Mouse (Mus musculus): ENCODE results near the gene Fam78a. TPM values are rescaled to one million over a fixed set of nuclear protein-coding genes. Genes with fewer than 3 reads are reported as not detected.
"Not testable (repeated sequence)": the region's sequence is repeated elsewhere in the genome, so short reads cannot be mapped to it uniquely, and the experiment has no call there.

The Fam78a gene
- total and polyA plus RNA-seq, 3 experiments, result 0.07 to 0.47 (median 0.21) TPM

- no peak for TF ChIP-seq ZC3H11A (IDR thresholded peaks at IDR 0.05; ENCODE audit: low read depth, low read length)
- 0 out of 4 replicates have a peak, but pooled peaks of 1 of the 2 experiments have one; percentile 4 for TF ChIP-seq CTCF (conservative IDR thresholded peaks at IDR 0.05 in 1 of 2, IDR thresholded peaks at IDR 0.05 in 1 of 2; ENCODE audit: low read depth in 2 of 2, low read length in 2 of 2)
- Histone ChIP-seq H3K36me3 (replicated peaks in 1 of 2; ENCODE audit: control insufficient read depth in 1 of 2, insufficient read depth in 1 of 2, low read length in 1 of 2) (peaks cover 58 to 90% of the 10 kb centered on the region in 2 experiments), H3K27me3 (replicated peaks) (no peaks in the 10 kb centered on the region), H3K4me3 (replicated peaks in 1 of 3; ENCODE audit: low read depth in 2 of 3, low read length in 2 of 3, poor library complexity in 1 of 3) (no peak overlapping the region), H3K79me2 (replicated peaks; ENCODE audit: control insufficient read depth, extremely low read depth, insufficient read depth, poor library complexity, severe bottlenecking) (no peaks in the 10 kb centered on the region), H3K4me2 (ENCODE audit: insufficient read depth, low read depth, poor library complexity, severe bottlenecking) (no peak overlapping the region), H3K9ac (ENCODE audit: insufficient read depth, low read depth) (no peak overlapping the region), H3K27ac (ENCODE audit: insufficient read depth, low read depth) (no peak overlapping the region), H3K9me3 (replicated peaks; ENCODE audit: low read length) (no peaks in the 10 kb centered on the region), H3K4me1 (ENCODE audit: control insufficient read depth in 1 of 2, insufficient read depth in 2 of 2) (peaks cover 9 to 15% of the 10 kb centered on the region in 2 experiments)
- dilution Hi-C loops (cut with MboI; ENCODE audit: extremely low pct_ligation_motif_present, extremely low pct_unique_long_range_greater_than_20kb, low sequenced_read_pairs) (no loop called here), in situ Hi-C loops (cut with MboI; ENCODE audit: low pct_ligation_motif_present, low pct_unique_long_range_greater_than_20kb, low sequenced_read_pairs) (no loop called here)
- no peak for DNase-seq (ENCODE audit: extremely low read depth)
Measured at GRCm38 (mm10) chr2:32043836-32044235, 40.8 kb downstream of the Fam78a start.

- Histone ChIP-seq H3K4me3 (replicated peaks in 1 of 3; ENCODE audit: low read depth in 2 of 3, low read length in 2 of 3, poor library complexity in 1 of 3) (no peak overlapping the region), H3K27me3 (replicated peaks) (no peaks in the 10 kb centered on the region), H3K4me2 (ENCODE audit: insufficient read depth, low read depth, poor library complexity, severe bottlenecking) (no peak overlapping the region), H3K79me2 (replicated peaks; ENCODE audit: control insufficient read depth, extremely low read depth, insufficient read depth, poor library complexity, severe bottlenecking) (no peaks in the 10 kb centered on the region), H3K9ac (ENCODE audit: insufficient read depth, low read depth) (no peak overlapping the region), H3K27ac (ENCODE audit: insufficient read depth, low read depth) (no peak overlapping the region), H3K4me1 (ENCODE audit: control insufficient read depth in 1 of 2, insufficient read depth in 2 of 2) (peaks cover 19 to 41% of the 10 kb centered on the region in 2 experiments), H3K36me3 (replicated peaks in 1 of 2; ENCODE audit: control insufficient read depth in 1 of 2, insufficient read depth in 1 of 2, low read length in 1 of 2) (peaks cover 48 to 88% of the 10 kb centered on the region in 2 experiments), H3K9me3 (replicated peaks; ENCODE audit: low read length) (no peaks in the 10 kb centered on the region)
- in situ Hi-C loops (cut with MboI; ENCODE audit: low pct_ligation_motif_present, low pct_unique_long_range_greater_than_20kb, low sequenced_read_pairs), result no loop called here
- TF ChIP-seq E2F4 (IDR thresholded peaks at IDR 0.05; ENCODE audit: insufficient replicate concordance, low read depth, low read length) (no peak), NELFE (IDR thresholded peaks at IDR 0.05; ENCODE audit: low read depth, low read length) (no peak), JUND (conservative IDR thresholded peaks at IDR 0.05; ENCODE audit: low read depth, low read length) (no peak), CHD2 (IDR thresholded peaks at IDR 0.05; ENCODE audit: low read length) (no peak), PAX5 (IDR thresholded peaks at IDR 0.05; ENCODE audit: low read length) (no peak), MAFK (IDR thresholded peaks at IDR 0.05; ENCODE audit: insufficient replicate concordance, low read length) (no peak), ZC3H11A (IDR thresholded peaks at IDR 0.05; ENCODE audit: low read depth, low read length) (no peak), TCF12 (IDR thresholded peaks at IDR 0.05; ENCODE audit: low read depth, low read length) (no peak), USF1 (IDR thresholded peaks at IDR 0.05; ENCODE audit: low read depth, low read length) (no peak), ZKSCAN1 (IDR thresholded peaks at IDR 0.05; ENCODE audit: borderline replicate concordance, low read depth, low read length) (no peak), NRF1 (IDR thresholded peaks at IDR 0.05; ENCODE audit: low read depth, low read length) (no peak), MEF2A (IDR thresholded peaks at IDR 0.05; ENCODE audit: borderline replicate concordance, low read depth, low read length) (no peak), MYC (IDR thresholded peaks at IDR 0.05; ENCODE audit: low read depth, low read length) (no peak), KAT2A (IDR thresholded peaks at IDR 0.05; ENCODE audit: insufficient replicate concordance, low read length) (no peak), ETS1 (conservative IDR thresholded peaks at IDR 0.05; ENCODE audit: low read depth, low read length) (no peak), RAD21 (IDR thresholded peaks at IDR 0.05; ENCODE audit: low read depth, low read length) (no peak)
- dilution Hi-C loops (cut with MboI; ENCODE audit: extremely low pct_ligation_motif_present, extremely low pct_unique_long_range_greater_than_20kb, low sequenced_read_pairs), result no loop called here
- no peak for DNase-seq (ENCODE audit: extremely low read depth)
Measured at GRCm38 (mm10) chr2:32041087-32041486, 43.6 kb downstream of the Fam78a start.

- H3K4me2 ChIP-seq (ENCODE audit: insufficient read depth, low read depth, poor library complexity, severe bottlenecking); H3K27ac ChIP-seq (ENCODE audit: insufficient read depth, low read depth); dilution Hi-C loops (cut with MboI; ENCODE audit: extremely low pct_ligation_motif_present, extremely low pct_unique_long_range_greater_than_20kb, low sequenced_read_pairs); in situ Hi-C loops (cut with MboI; ENCODE audit: low pct_ligation_motif_present, low pct_unique_long_range_greater_than_20kb, low sequenced_read_pairs); DNase-seq (ENCODE audit: extremely low read depth); H3K79me2 ChIP-seq (replicated peaks; ENCODE audit: control insufficient read depth, extremely low read depth, insufficient read depth, poor library complexity, severe bottlenecking); H3K27me3 ChIP-seq (replicated peaks); H3K9ac ChIP-seq (ENCODE audit: insufficient read depth, low read depth); H3K4me3 ChIP-seq (replicated peaks in 1 of 3; ENCODE audit: low read depth in 2 of 3, low read length in 2 of 3, poor library complexity in 1 of 3); H3K9me3 ChIP-seq (replicated peaks; ENCODE audit: low read length): not testable (repeated sequence)
- H3K36me3 ChIP-seq (replicated peaks in 1 of 2; ENCODE audit: control insufficient read depth in 1 of 2, insufficient read depth in 1 of 2, low read length in 1 of 2), result peaks cover 45 to 87% of the 10 kb centered on the region in 2 experiments
- H3K4me1 ChIP-seq (ENCODE audit: control insufficient read depth in 1 of 2, insufficient read depth in 2 of 2), result peaks cover 19 to 43% of the 10 kb centered on the region in 2 experiments
Measured at GRCm38 (mm10) chr2:32040646-32041045, 44.0 kb downstream of the Fam78a start.
